Mouse (Mus musculus): Measurements from ENCODE around the gene Plac9a. TPM values are rescaled to one million over a fixed set of nuclear protein-coding genes. Genes with fewer than 3 reads are reported as not detected.

The Plac9a gene
- polyA plus RNA-seq, 3 experiments from 2014 or later = not detected

Other genes with a start within 250 kb of the Plac9a start
- 10 to 100 TPM; 19.9 to 30.3 (median 23.0) TPM for gene Ppif, start 208.9 kb downstream of the Plac9a start, polyA plus RNA-seq (2017; shearing (Covaris generic))
- gene Zcchc24, start 134.1 kb downstream of the Plac9a start, polyA plus RNA-seq (2017; shearing (Covaris generic)) = under 1 TPM; 0.11 to 0.28 (median 0.23) TPM
- 10 to 100 TPM; 55.1 to 93.1 (median 65.4) TPM for gene Anxa11, start 60.9 kb downstream of the Plac9a start, polyA plus RNA-seq (2017; shearing (Covaris generic))
- gene Tmem254a, start 24.6 kb upstream of the Plac9a start, polyA plus RNA-seq (2017; shearing (Covaris generic)) = 1 to 10 TPM; 2.7 to 8.9 (median 4.3) TPM
- gene Cphx1, start 35.2 kb upstream of the Plac9a start, polyA plus RNA-seq (2017; shearing (Covaris generic)) = not detected
- not detected for gene Duxbl1, start 75.5 kb upstream of the Plac9a start, polyA plus RNA-seq (2017; shearing (Covaris generic))
- not detected for gene Gm9780, start 139.6 kb upstream of the Plac9a start, polyA plus RNA-seq (2017; shearing (Covaris generic))
- gene Tmem254c, start 164.3 kb upstream of the Plac9a start, polyA plus RNA-seq (2017; shearing (Covaris generic)) = 10 to 100 TPM; 25.1 to 93.3 (median 41.0) TPM
- gene Cphx2, start 178.4 kb upstream of the Plac9a start, polyA plus RNA-seq (2017; shearing (Covaris generic)) = under 1 TPM in 1 of 3 experiments, not detected in 2; 0.33 TPM
- not detected for gene Cphx3, start 179.2 kb upstream of the Plac9a start, polyA plus RNA-seq (2017; shearing (Covaris generic))
- not detected for gene Duxbl2, start 215.2 kb upstream of the Plac9a start, polyA plus RNA-seq (2017; shearing (Covaris generic))

All from inflammation-experienced regulatory T-cells, adult 6 months (primary cell).